Mouse (Mus musculus) lung, adult 2 months (tissue): ENCODE data around the gene Ddx50. TPM values are rescaled to one million over a fixed set of nuclear protein-coding genes. Genes with fewer than 3 reads are reported as not detected.
"Not testable (repeated sequence)": the region's sequence is repeated elsewhere in the genome, so short reads cannot be mapped to it uniquely, and the experiment has no call there.

Experiments used
- DNase-seq: peaks from one replicate; pipeline ENCODE4 v3.0.0; 2022
- H3K4me1 ChIP-seq: fragments of 200-500 bp; 2 replicates; pipeline ENCODE4 v1.6.1; 2011; ENCODE audit warnings: low read length; ENCODE audit not compliant: control insufficient read depth, insufficient read depth
- H3K4me3 ChIP-seq: fragments of 200-500 bp; replicated peaks from 2 replicates; pipeline ENCODE3; 2011; ENCODE audit warnings: low read depth, mild to moderate bottlenecking, control low read depth, low read length; ENCODE audit errors: extremely low read depth
- CTCF ChIP-seq: fragments of 200-500 bp; IDR thresholded peaks from 2 replicates; pipeline ENCODE4 v1.5.1; 2011; ENCODE audit warnings: mild to moderate bottlenecking, low read length, control low read depth; ENCODE audit not compliant: insufficient read depth
- POLR2A ChIP-seq: fragments of 200-500 bp; IDR thresholded peaks from 2 replicates; pipeline ENCODE4 v1.6.1; 2011; ENCODE audit warnings: low read depth, mild to moderate bottlenecking, control low read depth, low read length, borderline replicate concordance; ENCODE audit errors: extremely low read depth
- WGBS: fragments of 180-500 bp; shearing (Covaris S2); methylation state at CpG from one replicate; pipeline ENCODE4 v1.1.7; 2018; 5-methylcytosine and 5-hydroxymethylcytosine counted together
- polyA plus RNA-seq: library from polyadenylated mRNA; depleted of rRNA; stranded (reverse); fragments of >200 nt; gene quantifications from 2 replicates; pipeline ENCODE4 v1.2.3, GENCODE M21; 2012; rRNA removed

Gene Ddx50
- polyA plus RNA-seq, 1 experiment = 14.1 TPM

DNA sequence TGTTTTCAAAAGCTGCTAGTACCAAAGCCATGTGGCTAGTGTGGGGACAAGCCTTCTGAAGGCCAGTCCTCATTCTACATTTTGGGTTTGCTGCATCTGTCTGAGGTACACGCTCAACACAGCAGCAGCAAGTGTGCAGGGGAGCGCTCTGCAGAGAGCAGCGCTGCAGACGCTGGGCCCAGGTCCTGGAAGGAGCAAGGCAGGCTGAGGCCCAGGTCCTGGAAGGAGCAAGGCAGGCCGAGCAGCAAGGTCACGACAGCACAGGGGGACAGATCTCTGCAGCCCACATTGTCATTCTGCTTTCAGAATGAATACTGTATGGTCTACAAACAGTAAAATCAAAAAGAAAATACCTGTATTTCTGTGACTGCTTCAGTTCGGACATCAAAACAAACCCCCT lies 68.3 kb downstream of the Ddx50 start:
- no peak for DNase-seq
- TF ChIP-seq CTCF = no peak
- no peak for TF ChIP-seq POLR2A

DNA sequence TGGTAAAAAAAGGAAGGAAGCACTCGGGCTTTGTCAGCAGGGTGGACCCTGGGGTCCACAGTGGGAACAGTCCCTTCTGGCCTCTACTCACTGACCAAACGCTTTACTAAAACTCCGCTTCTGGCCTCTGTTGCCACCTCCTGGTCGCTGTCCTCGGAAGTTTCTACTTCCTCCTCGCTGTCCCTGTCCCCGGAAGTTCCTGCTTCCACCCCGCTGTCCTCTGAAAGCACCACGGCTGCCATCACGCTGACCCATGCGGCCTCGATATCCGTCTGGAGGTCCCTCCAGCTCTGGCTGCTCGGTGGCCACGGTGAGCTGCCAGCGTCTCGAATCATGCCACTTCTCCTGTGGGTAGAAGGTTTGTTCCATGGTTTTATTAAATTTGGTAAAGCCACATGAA lies 68.8 kb downstream of the Ddx50 start:
- 86% methylated on average over 17 of the region's 17 CpGs for WGBS
- no peak for DNase-seq
- Histone ChIP-seq H3K4me3 (no peak overlapping the region), H3K4me1 (0 out of 2 replicates have a peak, but pooled peaks cover 2% of the 10 kb centered on the region)
- TF ChIP-seq CTCF = no peak
- no peak for TF ChIP-seq POLR2A

More for the DNA sequence above, 68.3 kb downstream of the Ddx50 start:
- Histone ChIP-seq H3K4me3 (no peak overlapping the region), H3K4me1 (0 out of 2 replicates have a peak, but pooled peaks cover under 1% of the 10 kb centered on the region)
- 83% methylated on average over 7 of the region's 7 CpGs for WGBS

DNA sequence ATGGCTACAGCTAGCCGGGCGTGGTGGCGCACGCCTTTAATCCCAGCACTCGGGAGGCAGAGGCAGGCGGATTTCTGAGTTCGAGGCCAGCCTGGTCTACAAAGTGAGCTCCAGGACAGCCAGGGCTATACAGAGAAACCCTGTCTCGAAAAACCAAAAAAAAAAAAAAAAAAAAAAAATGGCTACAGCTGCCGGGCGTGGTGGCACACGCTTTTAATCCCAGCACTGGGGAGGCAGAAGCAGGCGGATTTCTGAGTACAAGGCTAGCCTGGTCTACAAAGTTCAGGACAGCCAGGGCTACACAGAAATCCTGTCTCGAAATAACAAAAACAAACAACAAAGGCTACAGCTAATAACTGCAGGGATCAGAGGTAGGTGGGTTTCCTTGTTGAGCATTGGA lies 71.9 kb downstream of the Ddx50 start:
- H3K4me3 ChIP-seq, DNase-seq, H3K4me1 ChIP-seq: not testable (repeated sequence)
- WGBS = 89% methylated on average over 12 of the region's 13 CpGs

DNA sequence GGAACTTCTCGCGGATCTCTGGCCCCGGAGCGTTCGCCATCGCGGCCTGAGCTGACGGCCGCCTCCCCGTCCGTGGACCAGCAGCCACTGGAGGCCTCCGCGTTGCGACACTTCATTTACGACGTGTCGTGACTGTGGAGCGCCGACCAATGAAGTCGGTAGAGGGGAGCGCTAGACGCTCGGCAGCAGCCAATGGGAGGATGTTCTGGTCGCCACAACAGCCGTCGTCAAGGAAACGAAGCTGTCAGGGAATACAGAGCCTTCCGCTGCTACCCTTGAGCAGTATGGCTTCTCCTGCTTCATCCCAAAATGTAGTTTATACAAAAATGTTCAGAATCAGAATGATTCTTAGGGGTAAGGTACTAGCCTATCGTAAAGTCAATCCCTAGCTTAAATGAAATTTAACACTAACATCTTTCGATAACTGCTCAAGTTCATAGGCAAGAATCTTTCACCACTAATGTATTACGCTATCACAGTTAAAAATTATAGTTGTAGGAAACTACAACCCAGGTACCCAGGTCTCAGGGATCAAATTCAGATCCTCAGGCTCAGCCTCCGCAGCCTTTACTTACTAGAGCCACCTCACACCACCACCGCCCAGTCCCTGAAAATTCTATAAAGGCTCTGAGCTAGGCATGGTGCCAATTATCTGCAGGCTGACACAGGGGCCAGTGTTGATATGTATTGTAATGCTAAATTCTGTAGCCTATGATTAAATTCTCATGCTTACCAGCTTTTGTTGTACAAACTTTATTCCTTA lies 72.5 kb downstream of the Ddx50 start, which contains the start of gene Kif1bp:
Kif1bp (minus strand) TSS at position 120 of the 763 bp plus-strand sequence.
- 5% methylated on average over 33 of the region's 33 CpGs for WGBS

DNA sequence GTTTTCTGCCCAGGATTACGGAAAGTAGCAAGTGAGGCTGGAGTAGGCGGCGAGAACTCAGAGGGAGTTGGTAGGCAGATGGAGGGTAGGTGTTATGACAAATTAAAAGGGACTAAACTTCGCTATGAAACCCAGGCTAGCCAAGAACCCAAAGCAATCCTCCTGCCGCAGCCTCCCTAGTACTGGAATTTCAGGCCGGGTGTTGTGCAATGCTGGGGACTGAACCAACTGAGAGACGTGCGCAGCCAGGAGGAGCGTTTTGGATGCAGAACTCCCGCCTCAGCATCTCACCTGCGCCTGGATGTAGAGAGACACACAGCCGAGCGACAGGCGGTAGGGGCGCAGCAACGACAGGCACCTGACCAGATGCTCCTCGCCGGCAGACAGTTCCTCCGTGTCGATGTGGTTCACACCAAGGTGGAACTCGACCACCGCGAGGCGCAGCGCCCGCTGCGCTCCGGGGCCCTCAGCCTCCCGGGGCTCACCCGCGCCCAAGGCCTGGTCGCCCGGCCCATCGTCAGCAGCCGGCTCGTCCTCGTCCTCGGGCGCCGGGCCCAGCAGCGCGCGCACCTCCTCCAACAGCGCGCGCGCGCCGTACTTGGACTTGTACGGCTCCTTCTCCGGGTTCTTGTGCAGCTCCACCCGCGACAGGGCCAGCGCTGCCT lies 73.2 kb downstream of the Ddx50 start:
- Histone ChIP-seq H3K4me3 (peak overlapping the region; percentile 81), H3K4me1 (0 out of 2 replicates have a peak, but pooled peaks cover 2% of the 10 kb centered on the region)
- DNase-seq = no peak
- TF ChIP-seq CTCF = no peak
- TF ChIP-seq POLR2A = no peak
- 2% methylated on average over 54 of the region's 54 CpGs for WGBS

More for the DNA sequence above, 72.5 kb downstream of the Ddx50 start, which contains the start of gene Kif1bp:
- 0 out of 2 replicates have a peak, but pooled peaks cover 2% of the 10 kb centered on the region for H3K4me1 ChIP-seq
- no peak for TF ChIP-seq CTCF
- TF ChIP-seq POLR2A = peak; percentile 93
- peak within 1 kb of the TSS; percentile 81 for H3K4me3 ChIP-seq
- DNase-seq = peak; percentile 96

DNA sequence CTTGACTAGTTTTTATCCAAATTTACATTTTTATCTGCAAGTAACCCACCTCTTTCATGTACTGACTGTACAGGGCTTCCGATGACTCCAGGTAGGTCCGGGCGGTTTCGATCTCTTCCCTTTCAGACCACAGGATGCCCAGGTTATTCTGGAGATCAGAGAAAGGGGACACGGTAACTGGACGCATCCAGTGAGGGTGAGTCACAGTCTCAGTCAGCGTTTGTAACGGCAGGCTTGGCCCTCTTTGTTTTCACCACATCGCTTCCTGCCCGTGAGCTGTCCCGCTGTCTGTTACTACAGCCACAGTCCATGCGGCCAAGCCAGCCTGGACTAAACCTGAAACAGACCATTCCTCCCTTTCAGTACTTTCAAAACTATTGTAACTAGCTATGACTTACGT lies 76.0 kb downstream of the Ddx50 start:
- WGBS = 86% methylated on average over 13 of the region's 13 CpGs
- no peak overlapping the region for H3K4me3 ChIP-seq
- H3K4me1 ChIP-seq = 0 out of 2 replicates have a peak, but pooled peaks cover 2% of the 10 kb centered on the region
- no peak for DNase-seq
- TF ChIP-seq CTCF (no peak), POLR2A (no peak)

DNA sequence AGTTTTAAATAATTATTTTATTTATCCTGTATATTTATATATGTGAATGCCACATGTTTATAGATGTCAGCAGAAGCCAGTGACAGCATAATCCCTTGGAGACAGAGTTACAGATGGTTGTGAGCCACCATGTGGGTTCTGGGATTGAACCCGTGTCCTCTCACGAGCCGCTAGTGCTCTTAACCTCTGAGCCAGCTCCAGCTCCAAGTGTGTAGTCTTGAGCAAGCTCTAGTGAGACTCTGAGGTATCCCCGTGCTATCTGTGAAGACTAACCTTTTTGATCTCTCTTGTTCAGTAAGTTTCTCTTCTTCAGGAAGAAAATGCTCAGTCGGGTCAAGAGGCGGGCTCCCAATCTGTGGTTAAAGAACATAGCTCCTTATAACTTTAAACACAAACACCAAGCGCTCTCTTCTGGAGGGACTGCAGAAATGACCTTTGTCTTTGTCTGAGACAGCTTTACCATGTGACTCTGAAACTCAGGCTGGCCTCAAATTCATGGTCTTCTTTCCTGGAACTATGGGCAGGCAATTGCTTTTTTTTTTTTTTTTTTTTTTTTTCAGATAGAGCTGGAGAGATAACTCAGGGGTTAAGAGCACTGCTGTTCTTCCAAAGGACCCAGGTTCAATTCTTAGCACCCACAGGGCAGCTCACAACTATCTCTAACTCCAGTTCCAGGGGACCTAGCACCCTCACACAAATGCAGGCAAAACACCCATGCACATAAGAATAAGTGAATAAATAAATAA lies 80.7 kb downstream of the Ddx50 start:
- WGBS = 81% methylated on average over 7 of the region's 7 CpGs
- no peak for DNase-seq

DNA sequence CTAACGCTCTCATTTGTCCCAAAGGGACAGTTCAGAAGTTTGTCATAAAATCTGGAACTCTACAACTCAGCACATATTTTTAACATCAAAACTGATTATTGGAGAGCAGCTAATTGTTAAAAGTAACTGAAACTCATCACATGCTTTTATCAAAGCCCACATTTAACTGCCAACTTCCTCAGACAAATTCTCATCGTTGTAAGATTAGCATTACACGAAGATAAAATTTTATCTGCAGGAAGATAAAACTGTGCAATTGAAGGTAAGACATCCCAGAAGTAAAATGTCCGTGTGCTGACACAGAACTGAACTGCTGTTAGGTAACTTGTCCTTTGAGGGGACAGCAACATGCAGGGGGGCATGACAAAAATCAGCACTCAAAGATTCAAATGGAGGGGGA lies 82.2 kb downstream of the Ddx50 start:
- no peak overlapping the region for H3K4me3 ChIP-seq
- no peaks in the 10 kb centered on the region for H3K4me1 ChIP-seq
- no peak for DNase-seq
- WGBS = 78% methylated on average over 4 of the region's 4 CpGs
- TF ChIP-seq POLR2A = no peak
- TF ChIP-seq CTCF = no peak

More for the DNA sequence above, 80.7 kb downstream of the Ddx50 start:
- Histone ChIP-seq H3K4me3 (no peak overlapping the region), H3K4me1 (no peaks in the 10 kb centered on the region)
- TF ChIP-seq POLR2A (no peak), CTCF (no peak)

Other genes starting within 250 kb of the Ddx50 start
- 4.7 TPM in 2 replicates for gene Hkdc1, start 228.7 kb downstream of the Ddx50 start, polyA plus RNA-seq
- 0.09 TPM in 1 of 2 replicates, not detected in the other for gene 4930507D05Rik, start 201.7 kb downstream of the Ddx50 start, polyA plus RNA-seq
- 7.6 and 11.9 TPM in 2 replicates for gene Supv3l1, start 201.5 kb downstream of the Ddx50 start, polyA plus RNA-seq
- gene Vps26a, start 164.4 kb downstream of the Ddx50 start, polyA plus RNA-seq = 7.7 and 13.9 TPM in 2 replicates
- gene Srgn, start 123.8 kb downstream of the Ddx50 start, polyA plus RNA-seq = 48.6 and 82.7 TPM in 2 replicates
- gene Kif1bp, start 72.8 kb downstream of the Ddx50 start, polyA plus RNA-seq = 37.8 and 45.5 TPM in 2 replicates
- 7.2 and 13.4 TPM in 2 replicates for gene Ddx21, start 48.9 kb downstream of the Ddx50 start, polyA plus RNA-seq
- 0.99 and 1.0 TPM in 2 replicates for gene Stox1, start 74.9 kb upstream of the Ddx50 start, polyA plus RNA-seq
- gene Ccar1, start 141.1 kb upstream of the Ddx50 start, polyA plus RNA-seq = 30.9 and 41.9 TPM in 2 replicates